Mouse (Mus musculus): Measurements from ENCODE around the gene Gm20503. TPM values are rescaled to one million over a fixed set of nuclear protein-coding genes. Genes with fewer than 3 reads are reported as not detected.

The Gm20503 gene
- polyA plus RNA-seq, 1 experiment from 2014 or later = 8.5 TPM

Other genes with a start within 250 kb of the Gm20503 start
- not detected in 2 replicates for gene Olfr267, start 215.5 kb upstream of the Gm20503 start, polyA plus RNA-seq (2015; fragmentation: Nextera tagmentation; extraction: Ambion mirVana)
- gene Ecpas, start 90.5 kb upstream of the Gm20503 start, polyA plus RNA-seq (2015; fragmentation: Nextera tagmentation; extraction: Ambion mirVana) = 14.3 and 14.7 TPM in 2 replicates
- gene Zkscan16, start 59.6 kb upstream of the Gm20503 start, polyA plus RNA-seq (2015; fragmentation: Nextera tagmentation; extraction: Ambion mirVana) = 0.02 and 0.05 TPM in 2 replicates
- gene Ptgr1, start 16.1 kb upstream of the Gm20503 start, polyA plus RNA-seq (2015; fragmentation: Nextera tagmentation; extraction: Ambion mirVana) = 12.4 and 15.1 TPM in 2 replicates
- 4.9 and 6.2 TPM in 2 replicates for gene Dnajc25, start 8.1 kb upstream of the Gm20503 start, polyA plus RNA-seq (2015; fragmentation: Nextera tagmentation; extraction: Ambion mirVana)
- 16.8 and 20.0 TPM in 2 replicates for gene Gng10, start 31.9 kb downstream of the Gm20503 start, polyA plus RNA-seq (2015; fragmentation: Nextera tagmentation; extraction: Ambion mirVana)
- gene AI481877, start 135.8 kb downstream of the Gm20503 start, polyA plus RNA-seq (2015; fragmentation: Nextera tagmentation; extraction: Ambion mirVana) = not detected in 2 replicates
- 5.0 and 5.6 TPM in 2 replicates for gene Ugcg, start 186.0 kb downstream of the Gm20503 start, polyA plus RNA-seq (2015; fragmentation: Nextera tagmentation; extraction: Ambion mirVana)

Measured in liver, embryonic 15.5 days (tissue).